Mouse (Mus musculus) thymus, adult 2 months (tissue): ENCODE measurements around the gene Tceanc2.

ENCODE experiments used
- CTCF ChIP-seq: fragments of 200-500 bp; IDR thresholded peaks from 2 replicates; pipeline ENCODE4 v1.5.1; 2012; ENCODE audit warnings: mild to moderate bottlenecking, control low read depth, low read length, moderate library complexity, borderline replicate concordance; ENCODE audit not compliant: control insufficient read depth, poor library complexity, insufficient read depth; ENCODE audit errors: extremely low read depth
- POLR2A ChIP-seq: fragments of 200-500 bp; IDR thresholded peaks from 2 replicates; pipeline ENCODE4 v1.6.1; 2012; ENCODE audit warnings: mild to moderate bottlenecking, low read length, control low read depth, moderate library complexity; ENCODE audit not compliant: control insufficient read depth, poor library complexity, insufficient read depth; ENCODE audit errors: extremely low read depth

DNA sequence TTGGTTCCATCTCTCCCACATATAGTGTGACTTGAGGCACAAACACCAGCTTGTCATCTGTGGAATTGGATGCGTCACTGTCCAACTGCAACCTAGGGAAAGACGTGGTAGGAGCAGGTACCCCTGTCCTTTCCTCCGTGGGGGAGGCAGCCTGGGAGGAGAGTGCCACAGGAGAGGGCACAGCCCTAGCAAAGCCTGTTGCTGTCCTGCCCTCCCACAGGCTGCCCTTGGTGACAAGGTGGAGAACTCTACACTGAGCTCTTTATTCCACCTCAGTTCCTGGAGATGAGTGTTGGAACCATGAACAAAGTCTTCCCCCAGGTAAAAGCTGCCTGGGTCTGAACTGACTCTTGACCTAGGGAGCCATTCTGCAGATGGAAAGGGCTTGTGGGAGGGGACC, 30.0 kb upstream of the Tceanc2 start, which contains the start of gene Ldlrad1:
- no peak for TF ChIP-seq CTCF
- TF ChIP-seq POLR2A = no peak
